In genomic region chr3:142976519-142977394, GRCm38 (mm10) we compare ENCODE assay signal across 27 mouse cellular contexts.
"Had no signal": no experiment of that assay in that cellular context is flagged by ENCODE, and none has a peak within 500 bp of the region (broad histone marks: within the 10 kb centered on the region; RNA-seq: fewer than 3 reads in every experiment).

No protein-coding gene starts in this region.

- H3K4me3 ChIP-seq: heart, adult 2 months; heart, embryonic 13.5 days; heart, embryonic 15.5 days; hindbrain, embryonic 13.5 days; hindbrain, embryonic 15.5 days; kidney, embryonic 15.5 days; limb, embryonic 13.5 days; limb, embryonic 15.5 days; liver, embryonic 12.5 days had no signal

- H3K27ac ChIP-seq: heart, adult 2 months; heart, embryonic 13.5 days; heart, embryonic 15.5 days; hindbrain, embryonic 13.5 days; hindbrain, embryonic 15.5 days; hindbrain, postnatal 0 days; kidney, embryonic 15.5 days; kidney, postnatal 0 days; limb, embryonic 13.5 days; limb, embryonic 15.5 days; liver, embryonic 12.5 days; liver, embryonic 14.5 days had no signal

- H3K4me1 ChIP-seq: hindbrain, embryonic 15.5 days; limb, embryonic 13.5 days; limb, embryonic 15.5 days; liver, embryonic 12.5 days had no signal

- H3K27me3 ChIP-seq: heart, embryonic 13.5 days; heart, embryonic 15.5 days; hindbrain, embryonic 13.5 days; hindbrain, embryonic 15.5 days; kidney, embryonic 15.5 days; limb, embryonic 13.5 days; limb, embryonic 15.5 days; liver, embryonic 12.5 days had no signal

- ATAC-seq: hindbrain, postnatal 0 days; intestine, embryonic 16.5 days; liver, embryonic 12.5 days had no signal

- H3K4me2 ChIP-seq: heart, embryonic 11.5 days; heart, embryonic 13.5 days; heart, embryonic 15.5 days; hindbrain, embryonic 13.5 days; hindbrain, embryonic 15.5 days; kidney, embryonic 15.5 days; limb, embryonic 13.5 days; limb, embryonic 15.5 days; liver, embryonic 12.5 days had no signal

- H3K9me3 ChIP-seq: heart, embryonic 13.5 days; heart, embryonic 15.5 days; hindbrain, embryonic 13.5 days; hindbrain, embryonic 15.5 days; kidney, embryonic 15.5 days; limb, embryonic 13.5 days; limb, embryonic 15.5 days; liver, embryonic 12.5 days had no signal

- DNase-seq: gastrocnemius, postnatal 14 days; gastrocnemius, postnatal 36 days; heart, adult 2 months; heart, postnatal 14 days; heart, postnatal 4 days; kidney, adult 11 months; kidney, adult 2 months; kidney, adult 9 months; kidney, postnatal 14 days; kidney, postnatal 36 days; layer of hippocampus, adult 9-11 months; layer of hippocampus, postnatal 36 days; left cerebral cortex, postnatal 4 days; lung, adult 18-20 months had no signal

- H3K36me3 ChIP-seq: heart, embryonic 13.5 days; heart, embryonic 15.5 days; hindbrain, embryonic 13.5 days; hindbrain, embryonic 15.5 days; kidney, embryonic 15.5 days; limb, embryonic 13.5 days; limb, embryonic 15.5 days; liver, embryonic 12.5 days had no signal

- H3K9ac ChIP-seq: heart, embryonic 13.5 days; heart, embryonic 15.5 days; hindbrain, embryonic 13.5 days; hindbrain, embryonic 15.5 days; kidney, embryonic 15.5 days; limb, embryonic 13.5 days; limb, embryonic 15.5 days; liver, embryonic 12.5 days; liver, embryonic 14.5 days had no signal
